Mouse (Mus musculus): Measurements from ENCODE around the gene Olfr1382.
"Not testable (repeated sequence)": the region's sequence is repeated elsewhere in the genome, so short reads cannot be mapped to it uniquely, and the experiment has no call there.

Gene Olfr1382

DNA sequence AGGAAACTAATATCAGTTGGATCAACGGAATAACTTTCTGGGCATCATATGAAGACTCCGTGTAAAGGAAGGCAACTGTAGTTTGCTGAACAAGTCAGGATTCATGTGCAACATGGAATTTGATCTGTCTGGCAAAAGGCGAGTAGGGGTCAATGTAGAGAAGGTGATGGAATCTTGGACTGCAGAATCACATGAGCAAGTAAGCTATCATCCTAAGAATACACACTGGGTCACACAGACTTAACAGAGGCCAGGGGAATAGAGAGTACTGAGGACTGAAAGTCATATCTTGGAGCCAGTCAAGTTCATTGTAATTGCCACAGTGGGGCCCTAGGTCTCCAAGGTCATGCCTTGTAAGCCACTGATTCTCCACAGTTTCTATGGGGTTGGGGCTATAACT lies at the start of gene Olfr1382:
TSS of gene Olfr1382 (plus strand) at position 301 of the 400 bp plus-strand sequence.
- no peak for DNase-seq

- DNase-seq: no peak
These were observed 42.1 kb upstream of the Olfr1382 start for GRCm38 (mm10) chr11:49485973-49486372.

GRCm38 (mm10) chr11:49488770-49489169 lies 39.3 kb upstream of the Olfr1382 start, which contains the start of gene Olfr1385:
TSS of gene Olfr1385 (plus strand) at chr11:49489070.
- not testable (repeated sequence) for DNase-seq

GRCm38 (mm10) chr11:49518086-49518485 lies 10.0 kb upstream of the Olfr1382 start:
- no peak for DNase-seq

DNA sequence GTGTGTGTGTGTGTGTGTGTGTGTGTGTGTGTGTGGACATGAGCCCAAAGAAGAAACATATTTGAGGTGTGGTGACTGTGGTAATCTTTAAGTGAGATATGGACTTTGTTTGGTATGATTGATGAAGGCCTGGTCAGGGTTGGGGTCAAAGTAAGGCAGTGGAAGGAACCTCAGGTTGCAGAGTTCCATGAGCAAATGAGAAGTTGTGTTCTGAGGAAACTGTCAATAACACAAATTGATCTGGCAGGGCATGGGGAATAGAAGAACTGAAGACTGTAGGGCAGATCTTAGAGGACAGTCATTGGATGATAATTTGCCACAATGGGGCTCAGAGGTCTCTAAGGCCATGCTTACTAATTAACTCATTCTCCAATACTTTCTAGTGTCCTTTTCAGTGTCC lies 8.7 kb upstream of the Olfr1382 start, which contains the start of gene Olfr1383:
TSS of gene Olfr1383 (plus strand) at position 301 of the 400 bp plus-strand sequence.
- no peak for DNase-seq

DNA sequence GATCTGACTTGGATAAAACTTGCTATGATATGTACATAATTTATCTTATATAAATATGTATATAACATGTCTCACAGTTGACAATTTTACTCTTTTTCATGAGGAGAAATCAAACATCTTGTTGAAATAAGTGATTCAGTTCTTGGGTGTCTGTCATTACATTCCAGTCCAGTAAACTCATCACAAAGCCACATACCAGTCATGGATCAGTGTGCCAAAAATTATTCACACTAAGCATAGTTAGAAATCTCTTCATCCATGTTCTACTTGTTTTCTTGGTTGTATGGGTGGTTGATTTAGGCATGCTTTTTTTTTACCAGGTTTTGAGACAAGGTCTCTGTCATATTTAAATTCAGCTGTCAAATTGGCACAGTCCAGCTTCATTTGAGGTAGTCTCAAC lies 4.7 kb downstream of the Olfr1382 start:
- DNase-seq: no peak

- DNase-seq: peak; percentile 8
These were observed 8.6 kb downstream of the Olfr1382 start for GRCm38 (mm10) chr11:49536631-49537030.

- not testable (repeated sequence) for DNase-seq
These were observed 15.1 kb downstream of the Olfr1382 start, which contains the start of gene Olfr1381 for GRCm38 (mm10) chr11:49543149-49543548. TSS of gene Olfr1381 (plus strand) at chr11:49543449.

DNA sequence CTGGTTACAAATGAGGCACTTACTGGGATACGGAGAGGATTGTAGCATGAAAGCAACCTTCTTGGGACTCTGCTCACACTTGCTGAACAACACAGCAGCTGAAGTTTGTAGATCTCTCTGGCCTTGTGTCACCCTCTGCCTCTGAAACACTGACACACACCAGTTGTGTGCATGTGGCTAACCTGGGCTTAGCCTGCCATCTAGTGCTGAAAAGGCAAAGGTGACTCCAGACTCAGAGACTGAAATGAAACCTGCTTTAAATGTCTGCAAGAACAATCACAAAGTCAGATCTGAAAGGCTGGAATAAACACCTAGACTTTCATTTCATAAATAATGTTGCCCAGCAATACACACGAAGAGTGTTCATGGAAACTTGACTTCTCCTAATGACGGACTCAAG lies 26.0 kb downstream of the Olfr1382 start:
- DNase-seq: not testable (repeated sequence)

GRCm38 (mm10) chr11:49556578-49556977 lies 28.5 kb downstream of the Olfr1382 start, which contains the start of gene Olfr1380:
TSS of gene Olfr1380 (plus strand) at chr11:49556878.
- not testable (repeated sequence) for DNase-seq

GRCm38 (mm10) chr11:49575054-49575453 lies 47.0 kb downstream of the Olfr1382 start:
- DNase-seq: not testable (repeated sequence)

GRCm38 (mm10) chr11:49580452-49580851 lies 52.4 kb downstream of the Olfr1382 start:
- DNase-seq: not testable (repeated sequence)

Measured in right cerebral cortex, postnatal 4 days (tissue).